Comparison of ENCODE assay signal across 10 mouse cellular contexts in genomic region chr3:136833003-136833745, GRCm38 (mm10).
DNase-seq lines count a peak whose midpoint lies in the region; ATAC-seq and TF ChIP-seq lines count a peak whose summit lies in the region.
"Had no signal": no experiment of that assay in that cellular context is flagged by ENCODE, and none has a peak within 500 bp of the region (broad histone marks: within the 10 kb centered on the region; RNA-seq: fewer than 3 reads in every experiment).

No protein-coding gene starts in this region.

- H3K4me2 ChIP-seq in CH12.LX (ENCODE audit: insufficient read depth, low read depth, poor library complexity, severe bottlenecking) = no peak overlapping the region
- H3K4me2 ChIP-seq in forebrain, embryonic 11.5 days (ENCODE audit: low read depth, low read length, severe bottlenecking) = peak overlapping the region; percentile 0; the same call in 1 of the 2 replicates
- peak overlapping the region; percentile 37; the same call in 1 of the 2 replicates for H3K4me2 ChIP-seq in limb, embryonic 13.5 days (replicated peaks)

- no peak for TF ChIP-seq CTCF in heart, adult 2 months (IDR thresholded peaks at IDR 0.05)
- TF ChIP-seq CTCF in CH12.LX (conservative IDR thresholded peaks at IDR 0.05 in 1 of 2, IDR thresholded peaks at IDR 0.05 in 1 of 2; ENCODE audit: low read depth in 2 of 2, low read length in 2 of 2) = no peak

- in situ Hi-C loops in CH12.LX (cut with MboI; ENCODE audit: low pct_ligation_motif_present, low pct_unique_long_range_greater_than_20kb, low sequenced_read_pairs) = no loop called here

- H3K4me1 ChIP-seq in heart, adult 2 months (ENCODE audit: control insufficient read depth, insufficient read depth, low read length) = peaks cover 18% of the 10 kb centered on the region
- H3K4me1 ChIP-seq in CH12.LX (ENCODE audit: control insufficient read depth in 1 of 2, insufficient read depth in 2 of 2) = peaks cover 9 to 48% of the 10 kb centered on the region in 2 experiments; a peak in 3 of 4 replicates
- H3K4me1 ChIP-seq in forebrain, embryonic 11.5 days (replicated peaks; ENCODE audit: control insufficient read depth, insufficient read depth, low read length) = peaks cover 17% of the 10 kb centered on the region
- peaks cover 52% of the 10 kb centered on the region for H3K4me1 ChIP-seq in limb, embryonic 13.5 days

- H3K9me3 ChIP-seq in CH12.LX (replicated peaks; ENCODE audit: low read length) = no peaks in the 10 kb centered on the region
- H3K9me3 ChIP-seq in forebrain, embryonic 11.5 days (ENCODE audit: control insufficient read depth, low read length) = no peaks in the 10 kb centered on the region
- no peaks in the 10 kb centered on the region for H3K9me3 ChIP-seq in limb, embryonic 13.5 days

- ATAC-seq in forebrain, embryonic 11.5 days (replicated peaks; ENCODE audit: low FRiP score) = no peak
- ATAC-seq in limb, embryonic 13.5 days (ENCODE audit: low FRiP score, low read depth) = no peak

- TF ChIP-seq RAD21 in CH12.LX (IDR thresholded peaks at IDR 0.05; ENCODE audit: low read depth, low read length) = no peak

- intact Hi-C loops in heart, adult 2 months (cut with DNase I) = no loop called here

- dilution Hi-C loops in CH12.LX (cut with MboI; ENCODE audit: extremely low pct_ligation_motif_present, extremely low pct_unique_long_range_greater_than_20kb, low sequenced_read_pairs) = no loop called here

- H3K9ac ChIP-seq in heart, adult 2 months (ENCODE audit: low read depth, low read length) = no peak overlapping the region
- no peak overlapping the region for H3K9ac ChIP-seq in CH12.LX (ENCODE audit: insufficient read depth, low read depth)
- H3K9ac ChIP-seq in forebrain, embryonic 11.5 days (ENCODE audit: low read length) = no peak overlapping the region
- H3K9ac ChIP-seq in limb, embryonic 13.5 days = no peak overlapping the region

- peak overlapping the region; percentile 36 for H3K27ac ChIP-seq in heart, adult 2 months
- no peak overlapping the region for H3K27ac ChIP-seq in CH12.LX (ENCODE audit: insufficient read depth, low read depth)
- H3K27ac ChIP-seq in forebrain, embryonic 11.5 days (ENCODE audit: low read depth, low read length) = no peak overlapping the region
- no peak overlapping the region for H3K27ac ChIP-seq in limb, embryonic 13.5 days
- H3K27ac ChIP-seq: macrophage had no signal

- TF ChIP-seq EP300 in heart, adult 2 months (IDR thresholded peaks at IDR 0.05; ENCODE audit: insufficient read depth, low read depth, low read length) = no peak
- no peak for TF ChIP-seq EP300 in CH12.LX (IDR thresholded peaks at IDR 0.05; ENCODE audit: low read length)

- H3K36me3 ChIP-seq in heart, adult 2 months (ENCODE audit: control insufficient read depth, insufficient read depth, low read length) = peaks cover 9% of the 10 kb centered on the region
- H3K36me3 ChIP-seq in CH12.LX (replicated peaks in 1 of 2; ENCODE audit: control insufficient read depth in 1 of 2, insufficient read depth in 1 of 2, low read length in 1 of 2) = peaks cover 0 to 57% of the 10 kb centered on the region in 2 experiments
- no peaks in the 10 kb centered on the region for H3K36me3 ChIP-seq in forebrain, embryonic 11.5 days (ENCODE audit: control insufficient read depth, insufficient read depth, low read length)
- H3K36me3 ChIP-seq in limb, embryonic 13.5 days = no peaks in the 10 kb centered on the region

- TF ChIP-seq POLR2A in heart, adult 2 months (IDR thresholded peaks at IDR 0.05; ENCODE audit: insufficient read depth, low read depth, low read length) = no peak
- no peak for TF ChIP-seq POLR2A in CH12.LX (IDR thresholded peaks at IDR 0.05; ENCODE audit: low read depth, low read length)

- H3K4me3 ChIP-seq in heart, adult 2 months = no peak overlapping the region
- H3K4me3 ChIP-seq in CH12.LX (replicated peaks in 1 of 3; ENCODE audit: low read depth in 2 of 3, low read length in 2 of 3, poor library complexity in 1 of 3) = no peak overlapping the region
- H3K4me3 ChIP-seq in forebrain, embryonic 11.5 days (ENCODE audit: low read depth, low read length) = no peak overlapping the region
- no peak overlapping the region for H3K4me3 ChIP-seq in limb, embryonic 13.5 days

- 70% methylated on average over 11 of the region's 11 CpGs for WGBS in heart, adult 2 months
- WGBS in forebrain, embryonic 11.5 days = 28% methylated on average over 11 of the region's 11 CpGs
- 45% methylated on average over 11 of the region's 11 CpGs for WGBS in limb, embryonic 13.5 days

- no peaks in the 10 kb centered on the region for H3K79me2 ChIP-seq in heart, adult 2 months (replicated peaks; ENCODE audit: control insufficient read depth, insufficient read depth, low read length)
- peaks cover 3% of the 10 kb centered on the region; the same call in 1 of the 2 replicates for H3K79me2 ChIP-seq in CH12.LX (replicated peaks; ENCODE audit: control insufficient read depth, extremely low read depth, insufficient read depth, poor library complexity, severe bottlenecking)

- no peak for DNase-seq in heart, adult 2 months
- DNase-seq in heart, adult 18-20 months = no peak
- no peak for DNase-seq in CH12.LX (ENCODE audit: extremely low read depth)
- DNase-seq in forebrain, embryonic 11.5 days (ENCODE audit: low spot score) = no peak
- DNase-seq in thymus, postnatal 0 days (ENCODE audit: low spot score) = no peak
- DNase-seq in right cerebral cortex, postnatal 25 days = no peak
- DNase-seq in spleen, postnatal 10 days (ENCODE audit: low spot score in 2 of 2) = no peak
- DNase-seq: thymus, postnatal 14 days had no signal

- H3K27me3 ChIP-seq in heart, adult 2 months (ENCODE audit: control insufficient read depth, insufficient read depth, low read length) = no peaks in the 10 kb centered on the region
- no peaks in the 10 kb centered on the region for H3K27me3 ChIP-seq in CH12.LX (replicated peaks)
- H3K27me3 ChIP-seq in forebrain, embryonic 11.5 days (ENCODE audit: control insufficient read depth, insufficient read depth, low read length) = no peaks in the 10 kb centered on the region
- H3K27me3 ChIP-seq in limb, embryonic 13.5 days = no peaks in the 10 kb centered on the region

TF ChIP-seq in CH12.LX, 34 proteins besides CTCF, POLR2A, EP300 and RAD21:
- TF ChIP-seq ZMIZ1 (IDR thresholded peaks at IDR 0.05; ENCODE audit: low read depth, low read length) (no peak), USF2 (conservative IDR thresholded peaks at IDR 0.05; ENCODE audit: low read depth, low read length) (no peak), NRF1 (IDR thresholded peaks at IDR 0.05; ENCODE audit: low read depth, low read length) (no peak), MAFK (IDR thresholded peaks at IDR 0.05; ENCODE audit: insufficient replicate concordance, low read length) (0 out of 2 replicates have a peak, but pooled peaks have one; percentile 21), JUN (IDR thresholded peaks at IDR 0.05; ENCODE audit: insufficient read depth, low read depth, low read length) (no peak), E2F4 (IDR thresholded peaks at IDR 0.05; ENCODE audit: insufficient replicate concordance, low read depth, low read length) (no peak)
